Mouse (Mus musculus): ENCODE data around the gene Ubap1.

GRCm38 (mm10) chr4:41416966-41417365 is 68.2 kb downstream of the Ubap1 start:
- no peak for TF ChIP-seq CTCF (conservative IDR thresholded peaks at IDR 0.05; ENCODE audit: insufficient read depth, insufficient read length, low read depth, low read length)
- TF ChIP-seq POLR2A (IDR thresholded peaks at IDR 0.05; ENCODE audit: low read depth, low read length): no peak
